Mouse (Mus musculus): ENCODE results near the gene Olfr446.

DNA sequence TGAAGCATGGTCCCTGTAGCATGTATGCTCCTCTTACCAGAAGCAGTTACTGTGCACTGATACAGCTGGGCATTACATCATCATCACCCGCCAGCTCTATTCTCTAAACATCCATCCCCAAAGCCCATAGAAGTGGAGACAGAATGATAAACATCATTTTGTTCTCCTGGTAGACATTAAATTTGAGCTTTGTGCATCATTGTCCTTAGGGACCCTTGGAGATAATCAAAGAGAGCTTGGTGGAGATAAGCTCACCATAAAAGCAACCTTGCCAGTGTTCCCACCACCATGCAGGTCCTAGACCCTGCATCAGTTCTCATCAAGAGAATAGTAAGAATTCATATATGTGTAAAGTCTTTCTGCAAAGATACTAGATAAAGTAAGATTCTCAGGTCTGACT, 31.0 kb upstream of the Olfr446 start, which contains the start of gene Olfr448:
- no peak for TF ChIP-seq CTCF (IDR thresholded peaks at IDR 0.05)
- no peak for TF ChIP-seq EP300 (IDR thresholded peaks at IDR 0.05)

Measured in lung, postnatal 0 days (tissue).